Mouse (Mus musculus) ovary, postnatal 10 days (tissue): Measurements from ENCODE around the gene 1700056E22Rik.

Experiments used
- DNase-seq: peaks from one replicate; pipeline ENCODE4 v3.0.0; 2022; ENCODE audit warnings: low spot score

Gene 1700056E22Rik

DNA sequence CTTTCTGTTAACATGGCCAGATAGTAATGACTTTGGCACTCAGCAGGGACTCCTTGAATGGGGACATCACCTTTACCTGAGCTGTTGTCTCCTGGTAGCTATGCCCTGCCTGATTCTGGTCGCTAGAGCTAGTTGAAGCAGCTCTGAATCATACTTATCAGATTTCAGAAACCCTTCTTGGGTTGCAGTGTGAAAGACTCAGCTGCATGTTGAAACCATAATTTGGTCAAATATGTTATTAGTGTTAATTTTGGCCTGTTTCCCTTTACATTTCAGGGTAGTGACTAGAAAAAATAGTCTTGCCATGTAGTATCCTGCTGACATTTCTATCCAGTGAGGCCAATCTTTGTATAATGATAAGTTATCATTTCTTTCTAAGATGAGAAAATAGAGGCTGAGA lies 17.2 kb upstream of the 1700056E22Rik start:
- DNase-seq: no peak

DNA sequence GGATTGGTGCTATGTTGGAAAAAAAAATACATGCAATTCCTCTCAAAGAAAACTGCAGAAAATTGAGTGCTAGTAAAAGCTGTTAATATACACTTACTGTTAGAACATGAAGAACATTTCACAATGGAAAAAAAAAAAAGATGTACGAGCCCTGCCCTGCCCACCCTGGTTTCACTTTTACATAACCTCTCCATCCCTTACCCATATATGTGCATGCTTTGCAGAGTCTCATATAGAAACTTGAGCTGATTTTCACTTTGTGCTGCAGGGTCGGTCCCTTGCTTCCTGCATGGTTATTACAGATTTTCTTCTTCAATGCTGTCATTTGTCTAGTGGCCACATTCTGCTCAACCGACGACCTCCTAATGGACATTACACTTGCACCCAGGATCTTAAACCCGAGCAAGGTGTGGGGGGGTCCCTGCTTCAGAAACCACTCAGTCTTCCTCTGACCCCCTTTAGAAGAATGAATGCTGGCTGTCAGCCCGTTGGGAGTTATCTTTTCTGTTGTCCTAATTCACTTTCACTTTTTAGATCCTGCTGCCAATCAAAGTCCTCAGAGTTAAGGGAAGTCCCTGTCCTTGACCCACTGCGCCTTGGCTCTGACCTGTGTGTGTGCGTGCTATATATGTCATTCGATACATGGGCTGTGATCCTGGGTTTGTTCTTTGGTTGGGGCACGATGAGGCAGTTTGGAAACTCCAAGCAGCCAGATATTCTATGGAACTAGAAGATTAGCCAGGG lies 14.7 kb upstream of the 1700056E22Rik start:
- no peak for DNase-seq

DNA sequence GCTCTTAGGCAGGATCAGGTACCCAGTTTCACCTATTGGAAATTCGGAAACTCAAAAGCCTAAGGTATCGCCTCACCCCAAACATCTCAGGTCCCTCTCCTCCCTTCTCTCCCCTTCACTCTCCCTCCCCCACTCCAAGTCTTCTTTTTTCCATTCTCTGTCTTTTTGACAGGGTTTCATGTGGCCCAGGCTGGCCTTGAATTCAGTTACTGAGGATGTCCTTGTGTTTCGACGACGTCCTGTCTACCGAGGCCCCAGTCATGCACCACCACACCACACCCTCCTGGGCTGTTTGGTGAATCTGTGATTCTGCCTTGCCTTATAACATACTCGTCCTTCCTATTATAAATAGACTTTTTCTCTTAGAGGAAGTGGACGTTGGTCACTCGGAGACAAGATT lies 13.7 kb upstream of the 1700056E22Rik start:
- no peak for DNase-seq

DNA sequence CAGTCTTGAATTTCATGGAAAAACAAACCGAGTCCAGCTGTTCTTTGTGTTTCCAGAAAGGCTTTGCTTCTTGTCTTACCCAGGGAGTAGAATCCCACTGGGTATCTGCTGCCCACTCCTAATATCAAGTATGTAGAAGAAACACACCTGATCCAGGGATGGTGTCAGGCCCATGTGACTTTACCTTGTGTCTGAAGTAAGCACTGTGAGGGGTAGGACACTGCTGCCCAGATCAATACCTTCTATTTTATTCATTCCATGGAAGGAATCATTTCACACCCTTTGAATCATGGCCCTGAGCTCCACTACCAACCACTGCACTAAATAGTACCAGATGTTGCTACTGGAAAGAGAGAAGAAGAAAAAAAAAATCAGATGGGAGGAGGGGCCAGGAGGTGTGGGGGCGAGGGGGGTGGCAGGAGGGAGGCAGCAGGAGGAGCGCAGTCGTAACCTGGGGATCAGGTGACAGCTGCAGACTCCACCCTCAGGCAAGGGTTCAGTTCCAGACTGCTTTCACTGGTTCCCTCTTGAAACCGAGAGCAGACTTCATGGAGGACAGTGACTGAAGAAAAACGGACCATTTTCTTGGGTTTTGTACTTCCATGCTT lies 12.1 kb upstream of the 1700056E22Rik start:
- no peak for DNase-seq

DNA sequence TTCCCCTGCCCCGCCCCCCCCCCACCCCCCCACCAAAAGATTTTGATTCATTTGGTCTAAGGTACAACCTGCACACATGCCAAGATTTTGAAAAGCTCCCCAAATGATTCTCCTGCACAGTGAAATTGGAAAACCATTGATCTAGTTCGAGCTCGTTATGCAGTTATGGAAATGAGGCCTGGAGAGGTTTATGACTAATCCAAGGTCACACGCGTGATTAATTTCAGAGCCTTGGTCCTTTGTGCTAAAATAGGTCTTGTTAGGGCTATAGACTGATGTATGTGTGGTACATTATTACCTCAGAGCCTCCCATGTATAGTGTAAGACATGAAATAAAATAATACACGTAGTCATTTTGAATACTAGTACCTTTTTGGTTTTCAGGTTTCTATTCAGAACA lies 9.3 kb upstream of the 1700056E22Rik start:
- no peak for DNase-seq

DNA sequence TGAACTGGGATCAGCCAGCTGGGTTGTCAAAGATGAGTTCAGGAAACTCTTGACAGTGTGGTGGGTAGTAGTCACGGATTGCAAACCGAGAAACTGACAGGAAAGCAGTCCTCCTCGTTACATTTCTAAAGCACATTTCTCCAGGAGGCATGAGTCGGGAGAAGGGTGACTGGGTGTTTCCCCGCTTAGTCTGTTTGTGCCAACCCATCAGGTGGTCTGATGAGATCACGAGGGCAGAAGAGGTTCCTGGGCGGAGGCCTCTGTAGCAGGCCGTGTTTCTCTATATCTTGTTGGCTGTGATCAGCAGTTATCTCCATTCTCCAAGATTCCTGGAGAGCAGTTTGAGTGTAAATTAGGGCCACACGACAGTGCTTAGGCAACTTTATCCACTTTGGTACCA lies 8.6 kb upstream of the 1700056E22Rik start:
- no peak for DNase-seq

DNA sequence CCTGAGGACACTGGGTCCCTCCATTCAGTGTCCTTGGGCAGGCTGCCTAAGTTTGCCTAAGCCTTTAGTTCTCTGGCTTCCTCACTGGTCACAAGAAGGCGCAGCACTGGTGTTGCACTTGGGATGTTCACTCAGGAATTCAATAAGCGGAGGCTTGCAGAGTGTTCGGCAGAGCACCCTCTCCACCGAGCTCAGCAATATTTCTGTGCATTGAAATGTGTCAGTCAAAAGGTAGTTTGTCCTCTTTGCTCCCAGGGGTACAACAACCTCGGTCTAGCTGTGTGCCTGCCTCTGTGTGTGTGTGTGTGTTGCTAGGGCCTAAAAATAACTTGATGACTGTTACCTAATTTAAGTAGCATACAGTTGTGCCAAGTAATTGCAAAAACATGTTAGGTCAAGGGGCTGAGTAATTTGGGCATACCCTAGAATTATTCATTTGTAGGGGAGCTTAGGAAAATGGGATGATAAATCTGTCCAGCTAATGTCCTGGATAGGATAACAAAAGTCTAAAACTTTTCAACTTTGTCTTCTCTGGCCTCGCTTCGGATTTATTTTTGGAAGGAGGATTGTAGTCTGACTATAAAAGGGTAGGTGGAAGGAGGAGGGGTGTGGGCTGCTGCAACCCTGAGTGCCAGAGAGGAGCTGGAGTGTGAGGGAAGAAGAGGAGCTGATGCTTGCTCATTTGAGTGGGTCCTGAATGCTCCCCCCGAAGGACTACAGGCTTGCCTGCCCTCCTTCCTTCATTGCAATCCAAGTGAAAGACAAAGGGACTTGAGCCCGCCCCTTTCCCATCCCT lies 7.9 kb upstream of the 1700056E22Rik start:
- DNase-seq: no peak

DNA sequence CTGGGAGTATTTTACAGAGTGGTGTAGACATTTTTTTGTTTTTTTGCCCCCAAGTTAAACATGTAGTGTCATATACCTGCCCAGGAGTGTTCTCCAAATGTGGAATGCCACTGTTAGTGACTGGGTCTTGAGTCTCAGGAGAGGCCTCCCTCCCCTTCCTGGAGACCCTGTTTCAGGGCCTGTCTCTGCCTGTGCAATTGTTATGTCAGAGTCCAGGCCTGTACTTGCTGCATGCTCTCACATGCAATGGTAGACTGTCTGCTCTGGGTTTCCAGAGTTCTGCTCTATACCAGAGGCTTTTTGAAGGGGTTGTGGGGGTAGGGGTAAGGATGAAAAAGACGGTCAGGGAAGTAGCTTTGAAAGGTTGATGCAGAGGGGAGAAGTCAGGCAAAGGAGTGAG lies 6.8 kb upstream of the 1700056E22Rik start:
- DNase-seq: no peak

DNA sequence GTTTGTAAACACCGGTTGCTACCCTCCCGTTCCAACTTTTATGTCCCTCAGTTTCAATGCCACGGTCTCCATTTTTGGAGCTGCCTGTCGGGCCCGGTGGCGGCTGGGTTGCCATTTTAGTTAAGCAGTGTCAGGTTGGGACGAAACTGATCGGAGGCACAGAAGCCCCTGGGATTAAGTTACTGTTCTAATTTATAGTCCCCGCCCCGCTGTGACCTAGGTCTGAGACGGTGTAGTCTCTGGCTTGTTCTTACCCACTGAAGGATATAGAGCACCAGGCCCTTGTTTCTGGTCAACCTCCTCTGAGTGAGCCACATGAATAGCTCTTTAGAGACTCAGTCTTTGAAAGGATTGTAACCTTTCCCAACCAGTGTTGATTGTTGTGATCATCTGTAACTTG lies 6.1 kb upstream of the 1700056E22Rik start:
- DNase-seq: no peak

DNA sequence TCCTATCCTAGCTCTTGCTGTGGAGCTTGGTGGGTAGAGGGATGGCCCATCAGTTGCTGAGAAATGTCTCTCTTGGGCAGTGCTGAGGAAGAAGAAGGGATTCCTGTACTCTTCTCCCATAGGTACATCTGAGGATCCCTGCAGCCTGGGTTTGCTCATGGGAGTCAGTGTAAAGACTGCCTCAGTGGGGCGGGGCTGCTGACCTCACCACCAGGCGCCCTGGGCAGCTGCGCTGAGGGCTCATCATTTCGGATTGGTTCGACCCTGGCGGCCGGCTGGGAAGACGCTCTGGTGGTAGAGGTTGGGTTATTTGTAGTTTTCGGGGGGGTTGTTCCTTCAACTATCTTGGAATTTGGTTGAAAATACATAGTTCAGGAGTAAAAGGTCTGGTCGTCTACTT lies 5.2 kb upstream of the 1700056E22Rik start:
- no peak for DNase-seq

DNA sequence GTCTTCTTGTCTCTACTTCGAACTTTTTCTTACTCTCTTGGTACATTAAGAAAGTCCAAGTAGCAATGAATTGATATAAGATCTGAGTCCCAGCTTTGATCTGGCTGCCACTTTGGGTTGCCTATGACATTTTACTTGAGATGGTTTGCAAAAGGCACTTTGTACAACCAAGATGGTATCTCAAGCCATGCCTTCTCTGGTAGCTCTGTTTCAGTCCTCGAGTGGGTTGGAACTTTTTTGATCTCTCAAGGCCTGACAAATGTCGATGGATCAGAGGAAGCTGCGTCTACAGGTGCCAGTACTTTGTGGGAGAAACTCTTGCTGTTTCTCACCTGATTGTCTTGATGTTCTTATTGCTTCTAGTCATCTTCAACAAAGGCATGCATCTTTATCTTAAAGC lies 3.7 kb upstream of the 1700056E22Rik start:
- DNase-seq: no peak

DNA sequence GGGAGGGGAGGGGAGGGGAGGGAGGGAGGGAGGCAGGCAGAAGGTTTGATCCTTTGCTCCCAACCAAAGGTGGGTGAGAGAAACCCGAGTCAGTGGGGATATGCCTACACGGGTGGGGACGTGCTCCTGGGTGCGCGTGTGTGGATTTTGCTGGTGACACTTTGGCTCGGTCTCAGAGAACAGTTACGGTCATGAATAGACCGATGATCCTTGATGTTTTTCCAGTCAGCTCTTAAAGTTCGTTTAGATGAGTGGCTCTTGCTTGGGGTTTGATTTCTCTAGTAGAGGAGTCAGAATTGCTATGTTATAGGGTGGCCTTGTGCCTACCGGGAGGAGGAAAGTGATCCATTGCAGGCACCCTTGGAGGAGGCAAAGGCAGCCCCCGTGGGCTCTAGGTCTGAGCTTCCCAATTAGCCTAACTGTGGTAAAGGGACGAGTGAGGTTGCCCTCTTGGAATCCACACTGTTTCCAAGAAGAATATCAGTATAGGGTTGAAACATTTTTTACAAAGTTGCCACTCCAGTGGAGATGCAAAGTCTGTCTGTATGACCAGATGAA lies 1.3 kb upstream of the 1700056E22Rik start:
- DNase-seq: no peak

DNA sequence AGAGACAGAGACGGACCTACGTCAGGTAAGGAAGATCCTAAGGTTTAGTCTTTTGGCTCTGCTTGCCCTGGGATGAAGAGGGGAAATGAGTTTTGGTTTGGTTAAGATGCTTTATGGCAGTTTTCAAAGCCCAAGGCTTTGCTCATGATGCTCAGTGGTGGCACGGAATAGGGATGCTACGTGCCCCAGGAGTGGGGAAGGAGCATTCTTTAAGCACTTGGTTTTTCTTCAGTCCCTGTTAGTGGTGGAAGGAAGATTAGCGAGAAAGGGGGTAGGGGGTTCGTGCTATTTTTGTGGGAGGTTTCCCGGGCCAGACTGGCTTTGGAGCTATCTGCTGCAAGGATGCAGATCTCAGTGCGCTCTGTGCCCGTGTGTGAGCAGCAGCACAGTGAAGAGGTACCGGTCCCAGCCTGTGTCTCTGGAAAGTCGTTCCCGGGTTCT lies 660 bp upstream of the 1700056E22Rik start:
- DNase-seq: no peak

DNA sequence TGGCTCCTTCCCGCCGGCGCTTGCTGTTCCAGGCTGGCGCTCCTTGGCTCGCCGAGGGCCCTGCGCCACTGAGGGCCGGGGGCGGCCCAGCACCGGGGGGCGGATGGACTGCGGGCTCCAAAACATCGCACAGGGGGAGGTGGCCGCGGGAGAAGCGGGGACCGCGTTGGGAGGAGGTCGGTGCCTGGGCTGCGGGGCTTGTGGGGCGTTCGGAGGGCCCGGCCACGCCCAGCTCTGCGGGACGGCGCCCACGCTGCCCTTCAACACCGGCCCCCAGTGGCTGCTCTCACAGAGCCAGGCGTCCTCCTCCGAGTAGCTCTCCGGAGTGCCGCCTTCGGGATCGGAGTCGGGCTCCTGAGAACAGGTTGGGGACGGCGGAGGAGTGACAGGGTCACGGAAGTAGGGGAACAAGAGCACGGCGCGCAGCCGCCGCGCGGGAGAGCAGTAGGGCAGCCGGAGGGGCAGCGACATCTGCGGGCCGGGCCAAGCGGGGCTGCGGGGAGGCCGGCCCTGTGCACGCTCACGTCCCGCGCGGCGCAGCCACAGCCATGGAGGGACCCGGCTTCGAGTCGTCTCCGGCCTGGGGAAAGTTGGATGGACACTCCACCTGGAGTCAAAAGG lies 601 bp downstream of the 1700056E22Rik start:
- DNase-seq: peak; percentile 60

DNA sequence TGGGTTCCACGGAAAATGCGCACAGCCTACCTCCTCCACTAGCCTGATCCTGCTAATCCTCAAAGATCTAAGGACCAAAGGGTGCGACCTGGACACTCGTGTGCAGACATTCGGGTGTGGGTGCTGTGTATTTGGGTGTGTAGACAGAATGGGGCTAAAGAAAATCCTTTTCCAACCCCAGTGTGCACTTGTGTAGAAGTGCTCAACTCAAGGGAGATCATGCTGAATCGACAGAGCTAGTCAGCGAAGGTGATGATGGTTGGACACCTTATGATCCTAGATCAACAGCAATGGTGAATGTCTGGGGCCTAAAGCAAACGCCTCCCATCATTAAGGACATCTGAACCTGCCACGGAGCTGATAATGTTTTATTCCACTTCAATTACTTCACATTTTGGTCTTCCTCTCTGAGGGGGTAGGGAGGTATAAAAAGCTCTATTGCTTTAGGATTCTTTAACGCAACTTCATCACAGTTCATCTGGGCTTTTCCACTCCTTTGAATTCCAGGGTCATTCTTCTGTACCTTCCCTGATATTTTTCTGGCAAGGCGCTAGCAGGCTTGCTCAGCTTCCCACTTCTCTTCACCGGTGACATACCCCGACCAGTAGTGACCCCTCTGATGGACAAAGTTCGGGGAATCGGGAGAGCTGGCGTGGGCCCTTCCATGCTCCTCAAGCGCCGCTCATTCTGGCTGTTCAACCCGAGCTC lies 1.3 kb downstream of the 1700056E22Rik start:
- no peak for DNase-seq

DNA sequence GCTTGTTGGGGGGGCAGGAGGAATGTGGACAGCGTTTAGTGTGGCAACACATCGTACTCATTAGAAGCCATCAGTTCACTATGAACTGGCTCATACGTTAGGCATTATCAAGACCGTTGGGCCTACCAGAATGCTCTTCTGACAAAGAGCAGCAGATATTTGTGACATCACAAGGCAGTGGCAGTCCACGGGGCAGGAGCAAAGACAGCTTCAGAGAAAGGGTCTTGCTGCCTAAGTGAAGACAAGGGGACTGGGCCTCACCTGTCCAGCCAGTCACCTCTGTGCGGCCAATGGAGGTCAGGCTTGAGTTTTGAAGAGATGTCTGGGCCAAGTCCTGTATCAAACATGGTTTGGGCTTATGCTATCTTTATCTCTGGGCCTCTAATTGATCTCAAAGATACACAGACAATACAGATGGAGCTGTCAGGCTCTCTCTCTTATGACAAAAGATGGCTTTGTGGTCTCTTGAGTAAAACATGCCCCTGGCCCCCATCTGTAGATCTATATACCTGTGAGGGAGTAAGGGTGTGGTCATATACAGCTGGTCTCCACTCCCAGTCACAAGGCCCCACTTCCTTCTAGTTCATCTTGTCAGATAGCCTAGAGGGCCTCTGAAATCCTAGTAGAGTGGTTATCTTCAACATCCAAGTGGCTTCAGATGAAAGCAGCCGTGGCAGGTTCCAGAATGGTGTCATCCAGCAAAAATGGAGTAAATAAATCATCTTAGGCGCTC lies 3.9 kb downstream of the 1700056E22Rik start:
- no peak for DNase-seq

DNA sequence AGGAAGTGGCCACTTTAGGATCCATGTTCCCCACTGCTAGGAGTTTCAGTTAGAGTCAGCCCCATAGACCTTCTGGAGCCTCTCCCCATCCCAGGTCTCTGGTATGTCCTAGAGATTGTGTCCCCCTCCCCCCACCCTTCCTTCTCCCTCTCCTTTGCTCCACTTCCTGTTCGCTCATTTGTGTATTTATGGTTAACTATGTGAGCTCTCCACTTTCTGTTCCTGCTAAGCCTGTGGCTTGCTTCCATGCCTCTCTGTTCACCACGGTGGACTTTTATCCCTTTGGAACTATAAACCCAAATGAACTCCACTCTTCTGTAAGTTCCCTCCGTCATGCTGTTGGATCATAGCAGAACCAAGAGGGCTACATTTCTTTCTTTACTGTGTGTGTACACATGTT lies 7.1 kb downstream of the 1700056E22Rik start:
- DNase-seq: no peak

DNA sequence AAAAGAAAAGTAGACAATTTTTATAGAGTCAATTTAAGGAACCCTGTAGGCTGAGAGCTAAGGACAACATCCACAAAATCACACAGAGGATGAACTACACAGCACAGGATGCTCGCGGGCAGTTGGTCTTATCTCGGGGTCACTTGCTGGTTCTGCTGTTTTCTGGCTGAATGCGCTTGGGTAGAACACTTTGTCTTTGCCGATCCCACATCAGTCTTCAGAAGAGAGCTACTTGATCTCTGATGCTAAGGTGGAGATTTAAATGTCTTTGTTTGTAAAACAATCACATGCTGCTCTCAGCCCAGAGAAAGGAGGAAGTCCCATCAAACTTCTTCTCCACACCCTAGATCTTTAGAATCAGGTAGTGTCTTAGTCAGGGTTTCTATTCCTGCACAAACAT lies 9.0 kb downstream of the 1700056E22Rik start:
- DNase-seq: no peak

DNA sequence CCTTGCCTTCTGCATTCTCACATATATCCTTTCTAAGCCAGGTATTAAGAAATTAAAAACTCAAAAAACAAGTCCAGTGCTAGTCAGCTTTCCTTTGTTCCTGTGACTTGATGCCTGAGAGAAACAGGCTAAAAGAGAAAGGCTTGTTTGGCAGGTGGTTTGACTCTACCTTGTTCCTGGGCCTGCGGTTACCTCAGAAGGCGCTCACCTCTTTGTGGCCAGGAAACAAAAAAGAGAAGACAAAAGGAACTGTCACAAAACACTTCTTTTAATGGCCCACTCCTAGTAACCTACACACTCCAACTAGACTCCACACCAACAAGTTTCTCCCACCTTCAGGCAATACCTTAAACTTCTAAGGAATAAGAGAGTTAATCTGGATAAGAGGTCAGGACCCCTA lies 9.5 kb downstream of the 1700056E22Rik start:
- DNase-seq: no peak

DNA sequence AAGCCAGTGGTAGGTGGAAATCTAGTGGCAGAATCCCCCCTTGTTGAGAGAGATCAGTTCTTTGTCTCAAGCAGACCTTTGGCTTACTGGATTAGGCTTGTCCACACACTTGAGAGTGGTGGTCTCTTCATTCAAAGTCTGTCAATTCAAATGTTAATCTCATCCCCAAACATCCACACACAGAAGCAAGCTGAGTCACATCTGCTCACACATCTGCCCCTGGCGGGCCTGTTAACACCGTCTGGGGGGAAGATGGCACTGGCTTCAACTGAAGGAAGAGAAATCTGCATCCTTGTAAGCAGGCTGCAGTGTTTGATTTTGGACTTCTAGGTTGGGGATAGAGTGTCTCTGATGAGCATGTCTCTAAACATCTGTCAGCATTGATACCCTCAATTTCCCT lies 10.1 kb downstream of the 1700056E22Rik start:
- no peak for DNase-seq

DNA sequence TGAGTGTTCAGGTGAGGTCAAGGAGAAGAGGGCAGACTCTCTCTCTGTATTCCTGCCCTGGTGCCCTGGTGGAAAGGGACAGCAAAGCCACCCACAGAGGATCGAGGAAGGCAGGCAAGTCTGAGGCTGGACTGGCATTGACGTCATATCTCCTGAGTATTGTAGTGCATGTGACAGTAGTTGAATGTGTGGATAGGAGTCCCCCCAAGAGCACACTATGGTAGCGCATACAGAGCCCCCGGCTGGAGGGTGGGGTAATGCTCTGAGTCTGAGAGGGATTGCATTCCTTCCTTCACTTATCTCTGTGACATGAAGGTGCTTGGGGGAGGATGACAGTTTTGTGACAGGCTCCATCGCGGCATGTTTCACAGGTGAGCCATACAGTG lies 14.4 kb downstream of the 1700056E22Rik start:
- no peak for DNase-seq
